Mouse (Mus musculus) liver, embryonic 15.5 days (tissue): ENCODE measurements around the gene Mphosph6. TPM values are rescaled to one million over a fixed set of nuclear protein-coding genes. Genes with fewer than 3 reads are reported as not detected.

Experiments
- ATAC-seq: fragments of 200-750 bp; cut with Nextera tagmentation; 2 replicates; pipeline ENCODE4 v1.8.0; 2017; ENCODE audit warnings: moderate number of reproducible peaks, mild to moderate bottlenecking, moderate library complexity; ENCODE audit not compliant: insufficient read depth
- H3K27ac ChIP-seq: fragments of 300-500 bp; sonication (generic); replicated peaks from 2 replicates; pipeline ENCODE4 v1.5.1; 2015; ENCODE audit warnings: mild to moderate bottlenecking, inconsistent platforms
- H3K27me3 ChIP-seq: fragments of 300-500 bp; sonication (generic); 2 replicates; pipeline ENCODE4 v1.6.1; 2015; ENCODE audit warnings: mild to moderate bottlenecking, inconsistent platforms
- H3K36me3 ChIP-seq: fragments of 300-500 bp; sonication (generic); replicated peaks from 2 replicates; pipeline ENCODE4 v1.6.1; 2015; ENCODE audit warnings: moderate library complexity, mild to moderate bottlenecking, inconsistent platforms
- H3K4me1 ChIP-seq: fragments of 300-500 bp; sonication (generic); replicated peaks from 2 replicates; pipeline ENCODE4 v1.6.1; 2015; ENCODE audit warnings: inconsistent platforms
- H3K4me2 ChIP-seq: fragments of 300-500 bp; sonication (generic); 2 replicates; pipeline ENCODE4 v1.6.1; 2015; ENCODE audit warnings: moderate library complexity, mild to moderate bottlenecking, inconsistent platforms
- H3K4me3 ChIP-seq: fragments of 300-500 bp; sonication (generic); replicated peaks from 2 replicates; pipeline ENCODE4 v1.5.1; 2015; ENCODE audit warnings: mild to moderate bottlenecking, inconsistent platforms
- H3K9ac ChIP-seq: fragments of 300-500 bp; sonication (generic); 2 replicates; pipeline ENCODE4 v1.6.1; 2015; ENCODE audit warnings: moderate library complexity, mild to moderate bottlenecking, inconsistent platforms
- H3K9me3 ChIP-seq: fragments of 300-500 bp; sonication (generic); replicated peaks from 2 replicates; pipeline ENCODE4 v1.6.1; 2016; ENCODE audit warnings: inconsistent platforms
- WGBS: fragments of 180-500 bp; shearing (Covaris S2); methylation state at CpG from one replicate; pipeline ENCODE4 v1.1.7; 2015; ENCODE audit warnings: mixed read lengths; ENCODE audit not compliant: insufficient replicate concordance; 5-methylcytosine and 5-hydroxymethylcytosine counted together
- polyA plus RNA-seq: library from polyadenylated mRNA; unstranded; fragments of >200 nt; fragmentation: Nextera tagmentation; extraction: Ambion mirVana; gene quantifications from 2 replicates; pipeline ENCODE4 v1.2.1, GENCODE M21; 2015

Mphosph6 gene
- polyA plus RNA-seq = 23.9 and 28.4 TPM in 2 replicates

- Histone ChIP-seq H3K27ac (peak within 1 kb of the TSS; percentile 86), H3K9me3 (no peaks in the 10 kb centered on the region), H3K27me3 (peaks cover 2% of the 10 kb centered on the region; the same call in 1 of the 2 replicates), H3K36me3 (peaks cover 28% of the 10 kb centered on the region), H3K9ac (peak within 1 kb of the TSS; percentile 79), H3K4me2 (peak within 1 kb of the TSS; percentile 76), H3K4me3 (peak within 1 kb of the TSS; percentile 81), H3K4me1 (peaks cover 31% of the 10 kb centered on the region)
- WGBS = under 1% methylated on average over 65 of the region's 65 CpGs
- ATAC-seq = peak; percentile 95
Observed at GRCm38 (mm10) chr8:117801443-117802298, at the start of gene Mphosph6. Gene Mphosph6 (minus strand): TSS chr8:117801943.

- H3K9me3 ChIP-seq = no peaks in the 10 kb centered on the region
- H3K27ac ChIP-seq = no peak overlapping the region
- H3K9ac ChIP-seq = no peak overlapping the region
- H3K27me3 ChIP-seq = no peaks in the 10 kb centered on the region
- peak overlapping the region; percentile 48 for H3K4me2 ChIP-seq
- H3K36me3 ChIP-seq = no peaks in the 10 kb centered on the region
- H3K4me3 ChIP-seq = no peak overlapping the region
- peaks cover 29% of the 10 kb centered on the region for H3K4me1 ChIP-seq
- 41% methylated on average over 10 of the region's 10 CpGs for WGBS
- peak; percentile 49 for ATAC-seq
Observed at GRCm38 (mm10) chr8:117850420-117850819, 48.7 kb upstream of the Mphosph6 start.

- WGBS = 74% methylated on average over 6 of the region's 6 CpGs
- no peak for ATAC-seq
- H3K36me3 ChIP-seq = no peaks in the 10 kb centered on the region
- H3K4me1 ChIP-seq = peaks cover 5% of the 10 kb centered on the region
- H3K4me3 ChIP-seq = no peak overlapping the region
- no peaks in the 10 kb centered on the region for H3K27me3 ChIP-seq
- no peaks in the 10 kb centered on the region for H3K9me3 ChIP-seq
- H3K9ac ChIP-seq = no peak overlapping the region
- no peak overlapping the region for H3K4me2 ChIP-seq
- no peak overlapping the region for H3K27ac ChIP-seq
Observed at GRCm38 (mm10) chr8:117847865-117848264, 46.1 kb upstream of the Mphosph6 start.

GRCm38 (mm10) chr8:117843694-117844093 lies 42.0 kb upstream of the Mphosph6 start:
- Histone ChIP-seq H3K27ac (no peak overlapping the region), H3K9me3 (no peaks in the 10 kb centered on the region), H3K36me3 (no peaks in the 10 kb centered on the region), H3K27me3 (no peaks in the 10 kb centered on the region), H3K4me3 (no peak overlapping the region), H3K9ac (no peak overlapping the region), H3K4me2 (no peak overlapping the region), H3K4me1 (no peaks in the 10 kb centered on the region)
- 69% methylated on average over 8 of the region's 8 CpGs for WGBS
- no peak for ATAC-seq

GRCm38 (mm10) chr8:117813524-117813923 lies 11.8 kb upstream of the Mphosph6 start:
- Histone ChIP-seq H3K9ac (no peak overlapping the region), H3K4me3 (no peak overlapping the region), H3K9me3 (no peaks in the 10 kb centered on the region), H3K4me1 (no peaks in the 10 kb centered on the region), H3K27me3 (0 out of 2 replicates have a peak, but pooled peaks cover 3% of the 10 kb centered on the region), H3K4me2 (no peak overlapping the region), H3K36me3 (no peaks in the 10 kb centered on the region), H3K27ac (no peak overlapping the region)
- WGBS = 41% methylated on average over 4 of the region's 4 CpGs
- no peak for ATAC-seq

GRCm38 (mm10) chr8:117810676-117811075 lies 8.9 kb upstream of the Mphosph6 start:
- Histone ChIP-seq H3K4me2 (no peak overlapping the region), H3K27ac (no peak overlapping the region), H3K9me3 (no peaks in the 10 kb centered on the region), H3K4me1 (no peaks in the 10 kb centered on the region), H3K9ac (no peak overlapping the region), H3K4me3 (no peak overlapping the region), H3K27me3 (0 out of 2 replicates have a peak, but pooled peaks cover 5% of the 10 kb centered on the region), H3K36me3 (no peaks in the 10 kb centered on the region)
- WGBS = 74% methylated on average over 2 of the region's 2 CpGs
- ATAC-seq = peak; percentile 64

- no peak for ATAC-seq
- WGBS = 51% methylated on average over 5 of the region's 5 CpGs
- H3K27me3 ChIP-seq = peaks cover 2% of the 10 kb centered on the region; the same call in 1 of the 2 replicates
- no peaks in the 10 kb centered on the region for H3K36me3 ChIP-seq
- no peak overlapping the region for H3K9ac ChIP-seq
- H3K4me1 ChIP-seq = peaks cover 16% of the 10 kb centered on the region
- no peak overlapping the region for H3K4me3 ChIP-seq
- H3K4me2 ChIP-seq = no peak overlapping the region
- H3K9me3 ChIP-seq = no peaks in the 10 kb centered on the region
- H3K27ac ChIP-seq = no peak overlapping the region
Observed at GRCm38 (mm10) chr8:117805419-117805818, 3.7 kb upstream of the Mphosph6 start.

- ATAC-seq = peak; percentile 34
- Histone ChIP-seq H3K27ac (peak overlapping the region; percentile 66), H3K36me3 (peaks cover 22% of the 10 kb centered on the region), H3K4me2 (peak overlapping the region; percentile 76), H3K9me3 (no peaks in the 10 kb centered on the region), H3K27me3 (peaks cover 2% of the 10 kb centered on the region; the same call in 1 of the 2 replicates), H3K4me3 (peak overlapping the region; percentile 81), H3K4me1 (peaks cover 31% of the 10 kb centered on the region), H3K9ac (peak overlapping the region; percentile 59)
- 4% methylated on average over 11 of the region's 11 CpGs for WGBS
Observed at GRCm38 (mm10) chr8:117802299-117802689, 551 bp upstream of the Mphosph6 start.

GRCm38 (mm10) chr8:117798066-117798465 lies 3.7 kb downstream of the Mphosph6 start:
- Histone ChIP-seq H3K9ac (no peak overlapping the region), H3K4me3 (no peak overlapping the region), H3K27ac (no peak overlapping the region), H3K9me3 (no peaks in the 10 kb centered on the region), H3K4me2 (no peak overlapping the region), H3K4me1 (peaks cover 31% of the 10 kb centered on the region), H3K27me3 (no peaks in the 10 kb centered on the region), H3K36me3 (peaks cover 64% of the 10 kb centered on the region)
- 84% methylated on average over 2 of the region's 2 CpGs for WGBS
- ATAC-seq = no peak

GRCm38 (mm10) chr8:117796464-117796863 lies 5.3 kb downstream of the Mphosph6 start:
- H3K4me3 ChIP-seq = no peak overlapping the region
- no peak overlapping the region for H3K4me2 ChIP-seq
- H3K9me3 ChIP-seq = no peaks in the 10 kb centered on the region
- no peaks in the 10 kb centered on the region for H3K27me3 ChIP-seq
- no peak for ATAC-seq
- H3K27ac ChIP-seq = no peak overlapping the region
- H3K9ac ChIP-seq = no peak overlapping the region
- WGBS = 78% methylated on average over 15 of the region's 15 CpGs
- H3K4me1 ChIP-seq = peaks cover 21% of the 10 kb centered on the region
- peaks cover 80% of the 10 kb centered on the region for H3K36me3 ChIP-seq

GRCm38 (mm10) chr8:117794581-117794980 lies 7.2 kb downstream of the Mphosph6 start:
- peaks cover 6% of the 10 kb centered on the region for H3K4me1 ChIP-seq
- no peaks in the 10 kb centered on the region for H3K27me3 ChIP-seq
- 89% methylated on average over 10 of the region's 10 CpGs for WGBS
- no peak overlapping the region for H3K9ac ChIP-seq
- no peaks in the 10 kb centered on the region for H3K9me3 ChIP-seq
- H3K27ac ChIP-seq = no peak overlapping the region
- peaks cover 96% of the 10 kb centered on the region for H3K36me3 ChIP-seq
- no peak for ATAC-seq
- no peak overlapping the region for H3K4me3 ChIP-seq
- H3K4me2 ChIP-seq = no peak overlapping the region
